Mouse (Mus musculus) spleen, adult 2 months (tissue): ENCODE data around the gene Iffo2. TPM values are rescaled to one million over a fixed set of nuclear protein-coding genes. Genes with fewer than 3 reads are reported as not detected.

Experiments
- DNase-seq, 2 experiments: peaks; one replicate each; pipeline versions ENCODE4 v3.0.0 to v3.0.0-alpha.2; 2012 to 2021; ENCODE audit warnings: low spot score in 2 of 2, low read depth in 1 of 2
- H3K27ac ChIP-seq: fragments of 200-500 bp; 2 replicates; pipeline ENCODE4 v1.5.1; 2012; ENCODE audit warnings: low read length, inconsistent platforms; ENCODE audit not compliant: insufficient read depth
- H3K27me3 ChIP-seq: fragments of 200-500 bp; 2 replicates; pipeline ENCODE4 v1.6.1; 2012; ENCODE audit warnings: mild to moderate bottlenecking, moderate library complexity, low read length, inconsistent platforms; ENCODE audit not compliant: control insufficient read depth, insufficient read depth
- H3K36me3 ChIP-seq: fragments of 200-500 bp; 2 replicates; pipeline ENCODE4 v1.6.1; 2012; ENCODE audit warnings: mild to moderate bottlenecking, low read length, inconsistent platforms; ENCODE audit not compliant: control insufficient read depth, insufficient read depth
- H3K4me1 ChIP-seq: fragments of 200-500 bp; 2 replicates; pipeline ENCODE4 v1.6.1; 2011; ENCODE audit warnings: inconsistent platforms; ENCODE audit not compliant: control insufficient read depth, insufficient read depth, insufficient read length
- H3K4me3 ChIP-seq: fragments of 200-500 bp; 2 replicates; pipeline ENCODE4 v1.5.1; 2011; ENCODE audit warnings: mild to moderate bottlenecking, inconsistent platforms; ENCODE audit not compliant: insufficient read depth, insufficient read length; ENCODE audit errors: extremely low read depth
- CTCF ChIP-seq: fragments of 200-500 bp; IDR thresholded peaks from 2 replicates; pipeline ENCODE4 v1.5.1; 2011; ENCODE audit warnings: mild to moderate bottlenecking, inconsistent platforms; ENCODE audit not compliant: insufficient read depth, insufficient read length, insufficient replicate concordance; ENCODE audit errors: extremely low read depth
- POLR2A ChIP-seq: fragments of 200-500 bp; IDR thresholded peaks from 2 replicates; pipeline ENCODE4 v1.6.1; 2011; ENCODE audit warnings: low read depth, low read length, inconsistent platforms
- WGBS: fragments of 180-500 bp; shearing (Covaris S2); methylation state at CpG from one replicate; pipeline ENCODE4 v1.1.7; 2018; 5-methylcytosine and 5-hydroxymethylcytosine counted together
- polyA plus RNA-seq: library from polyadenylated mRNA; depleted of rRNA; stranded (reverse); fragments of >200 nt; gene quantifications from 2 replicates; pipeline ENCODE4 v1.2.3, GENCODE M21; 2012

Iffo2 gene
- polyA plus RNA-seq, 1 experiment = 3.5 TPM

- no peak for DNase-seq
- Histone ChIP-seq H3K27me3 (0 out of 2 replicates have a peak, but pooled peaks cover 4% of the 10 kb centered on the region), H3K4me3 (no peak overlapping the region), H3K27ac (peak overlapping the region; percentile 54), H3K36me3 (no peaks in the 10 kb centered on the region), H3K4me1 (peaks cover 19% of the 10 kb centered on the region)
- no peak for TF ChIP-seq POLR2A
- no peak for TF ChIP-seq CTCF
- WGBS = 16% methylated on average over 6 of the region's 6 CpGs
Measured at GRCm38 (mm10) chr4:139579466-139579865, 49.1 kb downstream of the Iffo2 start.

GRCm38 (mm10) chr4:139580663-139581336 is 50.5 kb downstream of the Iffo2 start:
- Histone ChIP-seq H3K4me1 (peaks cover 14% of the 10 kb centered on the region; the same call in 1 of the 2 replicates), H3K27me3 (0 out of 2 replicates have a peak, but pooled peaks cover 1% of the 10 kb centered on the region), H3K27ac (peak overlapping the region; percentile 43; the same call in 1 of the 2 replicates), H3K4me3 (peak overlapping the region; percentile 16; the same call in 1 of the 2 replicates), H3K36me3 (no peaks in the 10 kb centered on the region)
- WGBS = 45% methylated on average over 15 of the region's 15 CpGs
- no peak for DNase-seq
- TF ChIP-seq CTCF (no peak), POLR2A (no peak)

GRCm38 (mm10) chr4:139581427-139582051 is 51.2 kb downstream of the Iffo2 start:
- Histone ChIP-seq H3K4me1 (peaks cover 14% of the 10 kb centered on the region; the same call in 1 of the 2 replicates), H3K36me3 (no peaks in the 10 kb centered on the region), H3K4me3 (no peak overlapping the region), H3K27ac (peak overlapping the region; percentile 31; the same call in 1 of the 2 replicates), H3K27me3 (no peaks in the 10 kb centered on the region)
- no peak for DNase-seq
- 33% methylated on average over 6 of the region's 6 CpGs for WGBS
- TF ChIP-seq CTCF (no peak), POLR2A (no peak)

GRCm38 (mm10) chr4:139582346-139582745 is 52.0 kb downstream of the Iffo2 start:
- DNase-seq = no peak
- TF ChIP-seq POLR2A = no peak
- TF ChIP-seq CTCF = no peak
- 72% methylated on average over 6 of the region's 6 CpGs for WGBS
- Histone ChIP-seq H3K36me3 (no peaks in the 10 kb centered on the region), H3K4me1 (peaks cover 14% of the 10 kb centered on the region; the same call in 1 of the 2 replicates), H3K27ac (no peak overlapping the region), H3K4me3 (no peak overlapping the region), H3K27me3 (no peaks in the 10 kb centered on the region)

GRCm38 (mm10) chr4:139582903-139583302 is 52.6 kb downstream of the Iffo2 start:
- no peaks in the 10 kb centered on the region for H3K27me3 ChIP-seq
- peaks cover 14% of the 10 kb centered on the region; the same call in 1 of the 2 replicates for H3K4me1 ChIP-seq
- no peak for TF ChIP-seq CTCF
- no peak for TF ChIP-seq POLR2A
- 63% methylated on average over 3 of the region's 3 CpGs for WGBS
- no peak overlapping the region for H3K27ac ChIP-seq
- no peaks in the 10 kb centered on the region for H3K36me3 ChIP-seq
- H3K4me3 ChIP-seq = no peak overlapping the region
- DNase-seq = no peak

GRCm38 (mm10) chr4:139583629-139584245 is 53.4 kb downstream of the Iffo2 start:
- no peaks in the 10 kb centered on the region for H3K27me3 ChIP-seq
- H3K27ac ChIP-seq = no peak overlapping the region
- DNase-seq = no peak

More at GRCm38 (mm10) chr4:139583629-139584245, 53.4 kb downstream of the Iffo2 start:
- TF ChIP-seq POLR2A (no peak), CTCF (no peak)
- H3K36me3 ChIP-seq = no peaks in the 10 kb centered on the region
- WGBS = 81% methylated on average over 11 of the region's 11 CpGs
- peaks cover 14% of the 10 kb centered on the region; the same call in 1 of the 2 replicates for H3K4me1 ChIP-seq
- H3K4me3 ChIP-seq = no peak overlapping the region
